Mouse (Mus musculus) hindbrain, embryonic 10.5 days (tissue): ENCODE measurements at regions not wholly inside any gene's neighbourhood (a gene's known extent, or its start where the extent isn't known, plus 50 kb on each side); places are given as distances from the start of the nearest gene placed in this dataset.

Experiments used
- DNase-seq: peaks from one replicate; pipeline ENCODE4 v3.0.0-alpha.2; 2017; ENCODE audit warnings: low spot score
- H3K27ac ChIP-seq: fragments of 300-500 bp; sonication (generic); 2 replicates; pipeline ENCODE4 v1.5.1; 2016; ENCODE audit warnings: mild to moderate bottlenecking, moderate library complexity
- H3K27me3 ChIP-seq: fragments of 300-500 bp; sonication (generic); 2 replicates; pipeline ENCODE4 v1.6.1; 2016; ENCODE audit warnings: mild to moderate bottlenecking; ENCODE audit not compliant: poor library complexity, insufficient read depth, severe bottlenecking
- H3K36me3 ChIP-seq: fragments of 300-500 bp; sonication (generic); 2 replicates; pipeline ENCODE4 v1.6.1; 2016; ENCODE audit warnings: mild to moderate bottlenecking, moderate library complexity
- H3K4me1 ChIP-seq: fragments of 300-500 bp; sonication (generic); replicated peaks from 2 replicates; pipeline ENCODE4 v1.6.1; 2016; ENCODE audit warnings: mild to moderate bottlenecking
- H3K4me3 ChIP-seq: fragments of 300-500 bp; sonication (generic); 2 replicates; pipeline ENCODE4 v1.5.1; 2016; ENCODE audit warnings: mild to moderate bottlenecking, moderate library complexity
- H3K9me3 ChIP-seq: fragments of 300-500 bp; sonication (generic); 2 replicates; pipeline ENCODE4 v1.6.1; 2016; ENCODE audit warnings: mild to moderate bottlenecking, moderate library complexity
- WGBS: fragments of 180-500 bp; shearing (Covaris S2); methylation state at CpG from one replicate; pipeline ENCODE4 v1.1.7; 2016; 5-methylcytosine and 5-hydroxymethylcytosine counted together

GRCm38 (mm10) chr14:9338220-9338619 is 672.2 kb upstream of the 4930452B06Rik start:
- Histone ChIP-seq H3K27ac (no peak overlapping the region), H3K36me3 (no peaks in the 10 kb centered on the region), H3K27me3 (no peaks in the 10 kb centered on the region), H3K4me1 (0 out of 2 replicates have a peak, but pooled peaks cover 3% of the 10 kb centered on the region), H3K4me3 (no peak overlapping the region), H3K9me3 (no peaks in the 10 kb centered on the region)
- DNase-seq = no peak
- WGBS = 89% methylated on average over 3 of the region's 3 CpGs

- WGBS = 71% methylated on average over 3 of the region's 3 CpGs
- Histone ChIP-seq H3K27ac (no peak overlapping the region), H3K4me3 (no peak overlapping the region), H3K27me3 (no peaks in the 10 kb centered on the region), H3K4me1 (peaks cover 5% of the 10 kb centered on the region; the same call in 1 of the 2 replicates), H3K9me3 (no peaks in the 10 kb centered on the region), H3K36me3 (no peaks in the 10 kb centered on the region)
- no peak for DNase-seq
These were observed 671.1 kb upstream of the 4930452B06Rik start for GRCm38 (mm10) chr14:9337107-9337506.

- Histone ChIP-seq H3K9me3 (no peaks in the 10 kb centered on the region), H3K4me3 (no peak overlapping the region), H3K27ac (no peak overlapping the region), H3K27me3 (no peaks in the 10 kb centered on the region), H3K36me3 (no peaks in the 10 kb centered on the region), H3K4me1 (peaks cover 10% of the 10 kb centered on the region; the same call in 1 of the 2 replicates)
- DNase-seq = no peak
- WGBS = 22% methylated on average over 3 of the region's 3 CpGs
These were observed 665.6 kb upstream of the 4930452B06Rik start for GRCm38 (mm10) chr14:9331593-9331992.

- H3K4me3 ChIP-seq = no peak overlapping the region
- H3K9me3 ChIP-seq = no peaks in the 10 kb centered on the region
- DNase-seq = no peak
- H3K27me3 ChIP-seq = no peaks in the 10 kb centered on the region
- no peaks in the 10 kb centered on the region for H3K36me3 ChIP-seq
- H3K4me1 ChIP-seq = peaks cover 10% of the 10 kb centered on the region; the same call in 1 of the 2 replicates
- H3K27ac ChIP-seq = no peak overlapping the region
These were observed 664.7 kb upstream of the 4930452B06Rik start for GRCm38 (mm10) chr14:9330767-9331166.

GRCm38 (mm10) chr14:9329839-9330485 is 663.9 kb upstream of the 4930452B06Rik start:
- DNase-seq = peak; percentile 30
- no peaks in the 10 kb centered on the region for H3K36me3 ChIP-seq
- 76% methylated on average over 12 of the region's 12 CpGs for WGBS
- peaks cover 10% of the 10 kb centered on the region; the same call in 1 of the 2 replicates for H3K4me1 ChIP-seq
- no peaks in the 10 kb centered on the region for H3K27me3 ChIP-seq
- H3K27ac ChIP-seq = no peak overlapping the region
- no peaks in the 10 kb centered on the region for H3K9me3 ChIP-seq
- no peak overlapping the region for H3K4me3 ChIP-seq

GRCm38 (mm10) chr14:9327344-9327743 is 661.3 kb upstream of the 4930452B06Rik start:
- Histone ChIP-seq H3K36me3 (no peaks in the 10 kb centered on the region), H3K4me1 (peaks cover 10% of the 10 kb centered on the region; the same call in 1 of the 2 replicates), H3K27ac (no peak overlapping the region), H3K4me3 (no peak overlapping the region), H3K9me3 (no peaks in the 10 kb centered on the region), H3K27me3 (no peaks in the 10 kb centered on the region)
- WGBS = 76% methylated on average over 1 of the region's 1 CpGs
- DNase-seq = no peak

- WGBS = 84% methylated on average over 4 of the region's 4 CpGs
- Histone ChIP-seq H3K27me3 (no peaks in the 10 kb centered on the region), H3K27ac (no peak overlapping the region), H3K4me1 (no peaks in the 10 kb centered on the region), H3K9me3 (no peaks in the 10 kb centered on the region), H3K36me3 (no peaks in the 10 kb centered on the region), H3K4me3 (no peak overlapping the region)
- no peak for DNase-seq
These were observed 653.8 kb upstream of the 4930452B06Rik start for GRCm38 (mm10) chr14:9319842-9320241.

GRCm38 (mm10) chr14:9318796-9319465 is 652.9 kb upstream of the 4930452B06Rik start:
- no peaks in the 10 kb centered on the region for H3K27me3 ChIP-seq
- 82% methylated on average over 2 of the region's 2 CpGs for WGBS
- H3K36me3 ChIP-seq = no peaks in the 10 kb centered on the region
- DNase-seq = no peak
- H3K4me3 ChIP-seq = no peak overlapping the region
- no peaks in the 10 kb centered on the region for H3K4me1 ChIP-seq
- H3K9me3 ChIP-seq = no peaks in the 10 kb centered on the region
- no peak overlapping the region for H3K27ac ChIP-seq

- DNase-seq = no peak
- no peaks in the 10 kb centered on the region for H3K9me3 ChIP-seq
- no peak overlapping the region for H3K4me3 ChIP-seq
- H3K27me3 ChIP-seq = no peaks in the 10 kb centered on the region
- no peak overlapping the region for H3K27ac ChIP-seq
- 80% methylated on average over 3 of the region's 3 CpGs for WGBS
- H3K36me3 ChIP-seq = no peaks in the 10 kb centered on the region
- no peaks in the 10 kb centered on the region for H3K4me1 ChIP-seq
These were observed 649.2 kb upstream of the 4930452B06Rik start for GRCm38 (mm10) chr14:9315224-9315623.

GRCm38 (mm10) chr14:9296145-9296544 is 630.1 kb upstream of the 4930452B06Rik start:
- WGBS = 89% methylated on average over 1 of the region's 1 CpGs
- Histone ChIP-seq H3K4me1 (no peaks in the 10 kb centered on the region), H3K36me3 (no peaks in the 10 kb centered on the region), H3K9me3 (no peaks in the 10 kb centered on the region; the same call in 1 of the 2 replicates), H3K27me3 (no peaks in the 10 kb centered on the region), H3K4me3 (no peak overlapping the region), H3K27ac (no peak overlapping the region)
- DNase-seq = no peak

- Histone ChIP-seq H3K4me3 (no peak overlapping the region), H3K27me3 (no peaks in the 10 kb centered on the region), H3K4me1 (no peaks in the 10 kb centered on the region), H3K27ac (no peak overlapping the region), H3K36me3 (no peaks in the 10 kb centered on the region), H3K9me3 (no peaks in the 10 kb centered on the region)
- 81% methylated on average over 2 of the region's 2 CpGs for WGBS
- no peak for DNase-seq
These were observed 628.5 kb upstream of the 4930452B06Rik start for GRCm38 (mm10) chr14:9294555-9294954.

- no peak for DNase-seq
- H3K27me3 ChIP-seq = no peaks in the 10 kb centered on the region
- H3K36me3 ChIP-seq = no peaks in the 10 kb centered on the region
- H3K4me1 ChIP-seq = peaks cover 3% of the 10 kb centered on the region; the same call in 1 of the 2 replicates
- no peak overlapping the region for H3K4me3 ChIP-seq
- no peak overlapping the region for H3K27ac ChIP-seq
- no peaks in the 10 kb centered on the region for H3K9me3 ChIP-seq
- 85% methylated on average over 1 of the region's 1 CpGs for WGBS
These were observed 622.1 kb upstream of the 4930452B06Rik start for GRCm38 (mm10) chr14:9288103-9288502.

- peaks cover 3% of the 10 kb centered on the region; the same call in 1 of the 2 replicates for H3K4me1 ChIP-seq
- WGBS = 91% methylated on average over 7 of the region's 7 CpGs
- no peak overlapping the region for H3K4me3 ChIP-seq
- no peaks in the 10 kb centered on the region for H3K9me3 ChIP-seq
- no peaks in the 10 kb centered on the region for H3K36me3 ChIP-seq
- no peak overlapping the region; the same call in 1 of the 2 replicates for H3K27ac ChIP-seq
- no peaks in the 10 kb centered on the region for H3K27me3 ChIP-seq
- no peak for DNase-seq
These were observed 619.6 kb upstream of the 4930452B06Rik start for GRCm38 (mm10) chr14:9285606-9286002.
